Mouse (Mus musculus) midbrain, embryonic 15.5 days (tissue): ENCODE results near the gene Ly86. TPM values are rescaled to one million over a fixed set of nuclear protein-coding genes. Genes with fewer than 3 reads are reported as not detected.

Experiments
- ATAC-seq: fragments of 200-750 bp; cut with Nextera tagmentation; replicated peaks from 2 replicates; pipeline ENCODE4 v1.8.0; 2017; ENCODE audit warnings: moderate TSS enrichment
- H3K27ac ChIP-seq: fragments of 300-500 bp; sonication (generic); 2 replicates; pipeline ENCODE4 v1.5.1; 2015; ENCODE audit warnings: mild to moderate bottlenecking, inconsistent platforms
- H3K27me3 ChIP-seq: fragments of 300-500 bp; sonication (generic); replicated peaks from 2 replicates; pipeline ENCODE4 v1.6.1; 2015; ENCODE audit warnings: inconsistent platforms
- H3K36me3 ChIP-seq: fragments of 300-500 bp; sonication (generic); replicated peaks from 2 replicates; pipeline ENCODE4 v1.6.1; 2015; ENCODE audit warnings: inconsistent platforms
- H3K4me1 ChIP-seq: fragments of 300-500 bp; sonication (generic); 2 replicates; pipeline ENCODE4 v1.6.1; 2015; ENCODE audit warnings: inconsistent platforms
- H3K4me2 ChIP-seq: fragments of 300-500 bp; sonication (generic); 2 replicates; pipeline ENCODE4 v1.6.1; 2015; ENCODE audit warnings: inconsistent platforms, mild to moderate bottlenecking, moderate library complexity
- H3K4me3 ChIP-seq: fragments of 300-500 bp; sonication (generic); 2 replicates; pipeline ENCODE4 v1.5.1; 2015; ENCODE audit warnings: mild to moderate bottlenecking, inconsistent platforms
- H3K9ac ChIP-seq: fragments of 300-500 bp; sonication (generic); 2 replicates; pipeline ENCODE4 v1.6.1; 2015; ENCODE audit warnings: mild to moderate bottlenecking, inconsistent platforms
- H3K9me3 ChIP-seq: fragments of 300-500 bp; sonication (generic); 2 replicates; pipeline ENCODE4 v1.6.1; 2016; ENCODE audit warnings: inconsistent platforms
- WGBS: fragments of 180-500 bp; shearing (Covaris S2); methylation state at CpG from one replicate; pipeline ENCODE4 v1.1.7; 2015; ENCODE audit warnings: mixed read lengths; 5-methylcytosine and 5-hydroxymethylcytosine counted together
- polyA plus RNA-seq: library from polyadenylated mRNA; unstranded; fragments of >200 nt; fragmentation: Nextera tagmentation; extraction: Ambion mirVana; gene quantifications from 2 replicates; pipeline ENCODE4 v1.2.1, GENCODE M21; 2015

The Ly86 gene
- polyA plus RNA-seq, result 6.8 TPM in 2 replicates

GRCm38 (mm10) chr13:37344909-37345772 lies at the start of gene Ly86:
TSS of gene Ly86 (plus strand) at chr13:37345208.
- ATAC-seq, result no peak

GRCm38 (mm10) chr13:37297886-37298285 lies 47.1 kb upstream of the Ly86 start:
- no peak overlapping the region for H3K27ac ChIP-seq
- no peaks in the 10 kb centered on the region for H3K4me1 ChIP-seq
- no peaks in the 10 kb centered on the region for H3K27me3 ChIP-seq
- 62% methylated on average over 5 of the region's 5 CpGs for WGBS
- H3K9ac ChIP-seq, result no peak overlapping the region
- no peaks in the 10 kb centered on the region for H3K36me3 ChIP-seq
- no peaks in the 10 kb centered on the region for H3K9me3 ChIP-seq
- no peak overlapping the region for H3K4me3 ChIP-seq
- no peak overlapping the region for H3K4me2 ChIP-seq
- no peak for ATAC-seq

More at GRCm38 (mm10) chr13:37344909-37345772, at the start of gene Ly86:
- no peak within 1 kb of the TSS for H3K9ac ChIP-seq
- H3K4me2 ChIP-seq, result no peak within 1 kb of the TSS
- no peaks in the 10 kb centered on the region for H3K36me3 ChIP-seq
- no peaks in the 10 kb centered on the region for H3K27me3 ChIP-seq
- no peak within 1 kb of the TSS for H3K27ac ChIP-seq
- H3K4me1 ChIP-seq, result no peaks in the 10 kb centered on the region
- WGBS, result 93% methylated on average over 28 of the region's 28 CpGs
- H3K9me3 ChIP-seq, result no peaks in the 10 kb centered on the region
- H3K4me3 ChIP-seq, result no peak within 1 kb of the TSS

GRCm38 (mm10) chr13:37298856-37299255 lies 46.2 kb upstream of the Ly86 start:
- Histone ChIP-seq H3K27me3 (no peaks in the 10 kb centered on the region), H3K4me1 (no peaks in the 10 kb centered on the region), H3K27ac (no peak overlapping the region), H3K4me2 (no peak overlapping the region), H3K36me3 (no peaks in the 10 kb centered on the region), H3K4me3 (no peak overlapping the region), H3K9me3 (no peaks in the 10 kb centered on the region), H3K9ac (no peak overlapping the region)
- 46% methylated on average over 1 of the region's 1 CpGs for WGBS
- ATAC-seq, result no peak

GRCm38 (mm10) chr13:37302877-37303276 lies 42.1 kb upstream of the Ly86 start:
- no peaks in the 10 kb centered on the region for H3K36me3 ChIP-seq
- 58% methylated on average over 5 of the region's 5 CpGs for WGBS
- no peaks in the 10 kb centered on the region for H3K27me3 ChIP-seq
- no peak overlapping the region for H3K9ac ChIP-seq
- ATAC-seq, result no peak
- H3K4me2 ChIP-seq, result no peak overlapping the region
- no peak overlapping the region for H3K4me3 ChIP-seq
- no peaks in the 10 kb centered on the region for H3K9me3 ChIP-seq
- H3K4me1 ChIP-seq, result no peaks in the 10 kb centered on the region
- no peak overlapping the region for H3K27ac ChIP-seq

GRCm38 (mm10) chr13:37308006-37308405 lies 37.0 kb upstream of the Ly86 start:
- H3K27ac ChIP-seq, result no peak overlapping the region
- peaks cover 17% of the 10 kb centered on the region for H3K4me1 ChIP-seq
- ATAC-seq, result no peak
- H3K9ac ChIP-seq, result no peak overlapping the region
- H3K9me3 ChIP-seq, result no peaks in the 10 kb centered on the region
- no peak overlapping the region for H3K4me2 ChIP-seq
- no peaks in the 10 kb centered on the region for H3K36me3 ChIP-seq
- H3K27me3 ChIP-seq, result no peaks in the 10 kb centered on the region
- WGBS, result 85% methylated on average over 4 of the region's 4 CpGs
- H3K4me3 ChIP-seq, result no peak overlapping the region

GRCm38 (mm10) chr13:37309296-37309695 lies 35.7 kb upstream of the Ly86 start:
- Histone ChIP-seq H3K27me3 (no peaks in the 10 kb centered on the region), H3K9me3 (no peaks in the 10 kb centered on the region), H3K27ac (no peak overlapping the region), H3K9ac (no peak overlapping the region), H3K4me2 (no peak overlapping the region), H3K4me1 (peaks cover 21% of the 10 kb centered on the region), H3K4me3 (no peak overlapping the region), H3K36me3 (no peaks in the 10 kb centered on the region)
- ATAC-seq, result no peak
- WGBS, result 62% methylated on average over 5 of the region's 5 CpGs

- Histone ChIP-seq H3K27me3 (no peaks in the 10 kb centered on the region), H3K4me3 (no peak overlapping the region), H3K27ac (no peak overlapping the region), H3K36me3 (no peaks in the 10 kb centered on the region), H3K4me1 (peaks cover 21% of the 10 kb centered on the region), H3K9ac (no peak overlapping the region), H3K9me3 (no peaks in the 10 kb centered on the region), H3K4me2 (no peak overlapping the region)
- 54% methylated on average over 8 of the region's 8 CpGs for WGBS
- no peak for ATAC-seq
Observed at GRCm38 (mm10) chr13:37310331-37310730, 34.7 kb upstream of the Ly86 start.

- Histone ChIP-seq H3K36me3 (no peaks in the 10 kb centered on the region), H3K9ac (peak overlapping the region; percentile 42), H3K4me2 (peak overlapping the region; percentile 70), H3K9me3 (no peaks in the 10 kb centered on the region), H3K4me3 (peak overlapping the region; percentile 35), H3K27ac (peak overlapping the region; percentile 89), H3K27me3 (no peaks in the 10 kb centered on the region), H3K4me1 (peaks cover 21% of the 10 kb centered on the region)
- peak; percentile 64 for ATAC-seq
- WGBS, result 7% methylated on average over 27 of the region's 27 CpGs
Observed at GRCm38 (mm10) chr13:37311555-37312221, 33.3 kb upstream of the Ly86 start.

- peaks cover 21% of the 10 kb centered on the region for H3K4me1 ChIP-seq
- peak overlapping the region; percentile 70 for H3K4me2 ChIP-seq
- ATAC-seq, result peak; percentile 97
- no peaks in the 10 kb centered on the region for H3K27me3 ChIP-seq
- WGBS, result 2% methylated on average over 25 of the region's 25 CpGs
- H3K9ac ChIP-seq, result peak overlapping the region; percentile 42
- peak overlapping the region; percentile 35 for H3K4me3 ChIP-seq
- no peaks in the 10 kb centered on the region for H3K36me3 ChIP-seq
- H3K9me3 ChIP-seq, result no peaks in the 10 kb centered on the region
- peak overlapping the region; percentile 89 for H3K27ac ChIP-seq
Observed at GRCm38 (mm10) chr13:37312222-37312928, 32.6 kb upstream of the Ly86 start.

GRCm38 (mm10) chr13:37312951-37313350 lies 32.1 kb upstream of the Ly86 start:
- Histone ChIP-seq H3K4me1 (peaks cover 21% of the 10 kb centered on the region), H3K9ac (no peak overlapping the region), H3K27ac (peak overlapping the region; percentile 89; the same call in 1 of the 2 replicates), H3K27me3 (no peaks in the 10 kb centered on the region), H3K9me3 (no peaks in the 10 kb centered on the region), H3K4me2 (peak overlapping the region; percentile 24), H3K4me3 (no peak overlapping the region), H3K36me3 (no peaks in the 10 kb centered on the region)
- peak; percentile 29 for ATAC-seq
- WGBS, result 15% methylated on average over 4 of the region's 4 CpGs

GRCm38 (mm10) chr13:37325504-37325903 lies 19.5 kb upstream of the Ly86 start:
- Histone ChIP-seq H3K27me3 (no peaks in the 10 kb centered on the region), H3K4me3 (no peak overlapping the region), H3K4me1 (no peaks in the 10 kb centered on the region), H3K4me2 (no peak overlapping the region), H3K9me3 (no peaks in the 10 kb centered on the region), H3K27ac (no peak overlapping the region), H3K36me3 (no peaks in the 10 kb centered on the region), H3K9ac (no peak overlapping the region)
- WGBS, result 90% methylated on average over 3 of the region's 3 CpGs
- no peak for ATAC-seq

GRCm38 (mm10) chr13:37329747-37330146 lies 15.3 kb upstream of the Ly86 start:
- ATAC-seq, result no peak
- Histone ChIP-seq H3K9me3 (no peaks in the 10 kb centered on the region), H3K4me3 (no peak overlapping the region), H3K27me3 (no peaks in the 10 kb centered on the region), H3K4me1 (no peaks in the 10 kb centered on the region), H3K27ac (no peak overlapping the region), H3K9ac (no peak overlapping the region), H3K36me3 (no peaks in the 10 kb centered on the region), H3K4me2 (no peak overlapping the region)
- 76% methylated on average over 8 of the region's 8 CpGs for WGBS
